Mouse (Mus musculus): ENCODE data around the gene Perp. TPM values are rescaled to one million over a fixed set of nuclear protein-coding genes. Genes with fewer than 3 reads are reported as not detected.
A peak's percentile ranks its signal among the peaks of the same experiment; 100 is the strongest.

Gene Perp
- 1 to 10 TPM; 1.0 to 1.2 TPM for total RNA-seq (2021)
- long read RNA-seq, experiment 1, partial matches to known transcripts = 0 of 1 reads
- long read RNA-seq, experiment 1, other reads (novel, unspliced or antisense) = 0 of 1 reads
- long read RNA-seq, experiment 2, partial matches to known transcripts = 0 of 1 reads
- long read RNA-seq, experiment 2, other reads (novel, unspliced or antisense) = 0 of 1 reads

DNA sequence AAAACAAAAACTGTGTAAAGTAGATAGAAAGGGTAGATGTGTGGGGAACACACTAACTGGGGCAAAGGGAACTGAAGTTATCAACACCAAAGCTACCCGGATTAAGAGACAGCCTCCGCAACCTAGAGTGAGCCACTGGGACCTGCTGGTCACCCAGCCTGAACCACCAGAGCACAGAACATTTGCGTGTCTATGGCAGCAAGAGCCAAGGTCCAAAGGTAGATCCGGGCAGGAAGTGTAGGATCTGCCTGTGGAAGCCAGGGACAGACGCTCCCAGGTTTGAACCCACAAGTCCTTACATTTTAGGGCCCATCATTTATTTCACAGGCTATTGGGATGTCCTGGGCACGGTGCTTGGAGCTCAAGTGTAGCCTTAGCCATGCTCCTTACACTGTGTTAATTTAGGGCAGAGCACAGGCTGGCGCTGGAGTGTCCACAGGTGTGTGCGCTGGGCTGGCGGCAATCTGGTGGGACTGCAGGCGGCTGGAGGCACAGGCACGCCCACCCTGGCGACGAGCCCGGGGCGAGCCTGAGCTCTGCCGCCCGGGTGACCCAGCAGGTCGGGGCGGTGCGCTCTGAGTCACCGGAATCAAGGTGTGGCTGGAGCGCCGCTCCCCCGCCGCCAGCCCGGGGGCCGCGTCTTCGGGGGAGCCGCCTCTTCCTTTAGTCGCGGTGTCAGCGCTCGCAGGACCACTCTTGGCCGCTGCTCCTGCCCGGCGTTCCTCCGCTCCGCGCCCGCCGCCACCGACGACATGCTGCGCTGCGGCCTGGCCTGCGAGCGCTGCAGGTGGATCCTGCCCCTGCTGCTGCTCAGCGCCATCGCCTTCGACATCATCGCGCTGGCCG lies at the start of gene Perp:
TSS of gene Perp (plus strand) at position 580 of the 846 bp plus-strand sequence.
- peak; percentile 25 for DNase-seq

DNA sequence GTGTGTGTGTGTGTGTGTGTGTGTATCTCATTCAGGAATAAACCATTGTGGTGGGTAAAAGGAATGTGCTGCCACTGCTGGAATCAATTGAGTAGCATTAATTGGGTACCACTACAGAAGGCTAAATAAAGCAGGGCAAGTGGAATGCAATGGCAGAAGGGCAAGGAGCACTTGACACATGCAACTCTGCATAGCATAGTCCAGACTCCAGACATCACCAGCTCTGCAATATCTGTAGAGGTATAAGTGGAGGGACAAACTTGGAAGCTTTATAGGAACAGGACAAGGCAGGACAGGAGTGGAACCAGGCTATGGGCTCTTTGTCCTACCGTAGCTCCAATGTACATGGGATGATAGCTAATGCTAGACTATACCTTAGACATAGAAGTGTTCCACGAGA lies 33.1 kb upstream of the Perp start:
- DNase-seq = no peak

DNA sequence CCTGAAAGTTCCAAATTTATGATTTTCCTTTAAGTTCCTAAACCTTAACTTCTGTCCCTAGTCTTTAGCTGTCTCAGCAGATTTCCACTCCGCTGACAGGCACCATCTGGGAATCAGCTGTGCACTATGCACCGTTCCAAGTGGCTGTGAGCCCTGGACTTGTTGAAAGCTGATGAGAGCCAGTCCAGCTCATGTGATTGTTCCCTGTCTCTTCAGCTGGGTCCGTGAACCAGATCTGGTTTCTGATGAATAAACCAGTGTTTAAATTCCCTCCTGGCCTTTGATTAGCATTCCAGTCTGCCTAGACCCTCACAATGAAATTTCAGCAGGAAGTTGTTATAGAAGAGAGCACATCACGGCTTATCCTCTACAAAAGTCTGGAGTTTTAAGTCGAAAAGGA lies 28.3 kb upstream of the Perp start:
- DNase-seq = peak; percentile 55

DNA sequence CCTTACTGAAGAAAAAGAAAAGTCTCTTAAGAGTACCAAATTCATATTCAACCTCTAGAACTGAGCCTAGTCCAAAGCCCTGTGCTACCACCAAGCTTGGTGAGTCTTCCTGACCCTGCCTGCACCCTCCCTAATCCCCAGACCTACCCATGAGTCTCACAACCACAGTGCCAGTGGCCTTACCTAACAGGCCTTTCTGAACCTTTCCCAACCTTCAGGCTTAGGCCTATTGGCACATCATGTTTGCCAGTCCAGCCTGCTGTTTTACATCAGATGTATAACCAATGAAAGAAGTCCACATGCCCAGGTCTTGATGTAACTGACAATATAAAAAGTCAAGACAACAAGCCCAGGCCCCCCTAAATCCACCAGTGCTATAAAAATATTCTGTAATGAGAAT lies 19.7 kb upstream of the Perp start:
- DNase-seq = no peak

DNA sequence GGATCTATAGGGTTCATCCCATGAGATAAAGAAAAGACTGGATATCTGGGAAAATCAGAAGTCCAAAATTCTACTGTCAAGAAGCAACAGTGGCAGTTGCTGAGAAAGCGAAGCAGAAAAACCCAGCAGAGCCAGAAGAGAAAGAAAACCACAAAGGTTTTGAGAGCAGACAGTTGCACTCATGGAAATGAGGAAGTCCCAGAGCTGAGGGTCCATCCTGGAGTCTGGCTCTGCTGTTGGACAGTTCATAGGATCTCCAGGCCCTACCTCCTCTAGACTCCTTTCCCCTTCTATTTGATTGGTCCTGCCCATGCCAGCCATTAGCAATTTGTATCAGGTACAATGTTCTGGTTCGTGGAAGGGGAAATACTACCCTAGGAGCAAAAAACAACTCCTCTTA lies 18.7 kb upstream of the Perp start:
- no peak for DNase-seq

DNA sequence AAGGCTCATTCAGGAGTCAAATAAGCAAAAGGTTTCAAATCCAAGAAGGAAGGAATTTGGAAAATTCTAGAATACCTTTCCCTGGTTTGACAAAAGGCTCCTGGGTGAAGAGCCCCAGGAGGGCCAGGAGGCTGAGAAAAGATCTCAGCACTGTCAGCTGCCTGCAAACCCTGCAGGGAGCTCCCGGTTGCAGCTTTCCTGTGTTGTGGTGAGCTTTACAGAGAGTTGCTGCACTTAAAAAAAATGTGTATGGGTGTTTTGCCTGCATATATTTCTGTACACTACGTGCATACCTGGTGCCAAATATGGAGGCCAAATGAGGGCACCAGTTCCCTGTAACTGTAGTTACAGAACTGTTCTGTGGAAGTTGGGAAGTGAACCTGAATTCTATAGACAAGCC lies 16.9 kb upstream of the Perp start:
- DNase-seq = no peak

DNA sequence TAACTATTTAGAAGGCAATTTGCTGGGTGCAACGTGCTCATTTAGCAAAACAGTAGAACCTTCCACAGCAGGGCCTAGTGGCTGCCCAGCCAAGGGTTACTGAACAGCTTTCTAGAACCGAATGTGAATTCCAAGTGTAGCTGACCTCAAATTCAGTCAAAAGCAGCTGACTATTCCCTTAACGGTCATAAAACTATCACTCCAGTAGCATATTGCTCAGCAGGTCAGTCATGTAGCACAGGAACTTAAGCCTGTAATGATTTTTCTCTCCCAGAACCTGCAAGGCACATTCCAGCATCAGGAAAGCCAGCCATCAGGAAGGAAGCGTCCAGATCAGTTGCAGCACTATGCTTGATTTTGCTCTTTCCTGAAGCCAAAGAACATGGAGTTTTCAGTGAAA lies 14.5 kb upstream of the Perp start:
- DNase-seq = no peak

DNA sequence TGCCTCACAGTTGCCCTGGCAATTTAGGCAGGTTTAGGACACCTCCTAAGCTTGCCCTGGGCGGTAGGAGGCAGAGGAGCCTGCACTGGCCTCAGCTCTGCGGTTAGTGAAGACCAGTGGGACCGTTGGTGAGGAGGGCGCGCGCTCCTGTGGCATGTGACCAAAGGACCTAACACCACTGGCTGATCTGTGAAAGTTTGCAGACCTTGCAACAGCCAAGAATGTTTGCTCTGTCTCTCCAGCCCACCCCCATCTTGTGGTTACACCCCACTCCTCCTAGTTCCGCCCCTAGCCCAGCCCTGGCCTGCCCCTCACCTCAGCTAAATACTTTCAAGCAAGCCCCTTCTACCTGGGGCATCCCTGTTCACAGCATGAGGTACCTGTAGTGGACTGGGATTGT lies 13.0 kb upstream of the Perp start:
- no peak for DNase-seq

DNA sequence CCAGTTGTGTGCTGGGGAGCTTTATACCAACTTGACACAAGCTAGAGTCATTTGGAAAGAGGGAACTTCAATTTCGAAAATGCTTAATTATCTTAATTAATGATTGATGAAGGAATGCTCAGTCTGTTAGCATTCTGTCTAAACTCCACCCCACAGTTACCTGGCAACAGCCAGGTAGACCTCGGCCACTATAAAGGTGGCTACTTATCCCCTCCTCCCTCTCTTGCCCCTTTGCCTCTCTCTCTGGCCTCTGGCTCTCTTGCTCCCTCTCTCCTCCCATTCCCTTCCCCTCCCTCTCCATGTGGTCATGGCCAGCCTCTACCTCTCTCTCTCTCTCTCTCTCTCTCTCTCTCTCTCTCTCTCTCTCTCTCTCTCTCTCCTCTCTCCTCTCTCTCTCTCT lies 10.4 kb upstream of the Perp start:
- DNase-seq = no peak

DNA sequence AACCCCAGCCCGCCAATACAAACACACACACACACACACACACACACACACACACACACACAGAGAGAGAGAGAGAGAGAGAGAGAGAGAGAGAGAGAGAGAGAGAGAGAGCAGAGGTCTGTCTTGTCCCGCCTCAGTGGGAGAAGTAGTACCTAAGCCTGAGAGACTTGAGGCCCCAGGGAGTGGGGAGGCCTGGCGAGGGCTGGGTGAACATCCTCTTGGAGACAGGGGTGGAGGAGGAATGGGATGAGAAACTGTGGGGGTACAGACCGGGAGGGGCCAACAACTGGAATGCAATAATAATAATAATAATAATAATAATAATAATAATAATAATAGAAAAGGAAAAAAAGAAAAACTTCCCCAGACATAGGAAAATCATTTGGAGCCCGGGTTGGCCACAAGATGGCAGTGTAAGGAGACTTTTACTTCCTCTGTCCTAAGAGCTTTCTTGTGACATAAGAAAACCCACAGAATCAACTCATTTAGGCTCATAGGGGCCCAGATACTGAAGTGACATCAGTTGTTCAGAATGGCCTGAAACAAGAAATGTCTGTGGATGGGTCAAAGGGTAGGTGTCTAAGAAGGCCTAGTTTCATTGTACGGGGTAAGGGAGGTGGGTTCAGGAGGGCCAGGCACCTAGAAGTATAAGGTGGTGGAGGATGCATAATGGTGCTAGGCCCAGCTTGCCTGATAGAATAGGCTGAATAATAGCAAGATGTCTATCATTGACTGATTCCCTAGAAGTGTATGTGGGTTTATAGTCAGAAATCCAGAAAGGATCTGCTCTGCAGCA lies 8.9 kb upstream of the Perp start:
- peak; percentile 25 for DNase-seq

DNA sequence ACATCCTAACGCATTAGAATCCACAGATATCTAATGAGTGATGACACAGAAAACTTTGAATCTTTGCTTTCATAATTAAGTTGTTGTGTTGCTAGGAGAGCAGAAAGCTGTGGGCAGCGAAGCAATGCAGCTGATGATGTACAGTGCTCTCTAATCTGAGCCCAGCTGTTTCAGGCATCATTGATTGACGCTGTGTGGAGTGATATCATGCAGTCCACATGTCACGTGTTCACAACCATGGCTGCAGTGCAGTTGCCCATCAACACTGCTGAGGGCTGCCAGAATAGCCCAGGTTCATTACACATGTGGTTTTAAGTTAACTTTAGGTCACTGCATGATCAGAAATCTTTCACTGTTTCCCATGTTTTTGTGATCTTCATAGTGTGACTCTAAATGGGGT lies 5.3 kb upstream of the Perp start:
- no peak for DNase-seq

DNA sequence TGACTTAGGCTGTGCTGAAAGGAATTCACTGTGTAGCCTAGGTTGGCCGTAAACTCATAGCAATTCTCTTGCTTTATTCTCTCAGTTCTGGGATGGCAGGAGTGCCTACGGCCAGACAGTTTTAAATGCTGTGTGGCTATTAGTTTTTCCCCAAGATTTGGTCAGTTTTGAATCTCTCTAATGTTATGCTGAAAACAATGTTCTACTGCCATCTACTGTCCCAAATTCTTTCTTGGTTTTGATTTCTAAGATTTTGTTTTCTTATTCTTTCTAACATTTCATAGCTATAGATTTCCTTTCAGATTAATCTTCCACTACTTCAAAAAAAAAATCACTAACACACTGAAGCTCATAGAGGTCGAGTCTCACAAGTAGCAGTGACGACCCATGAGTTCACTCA lies 4.1 kb upstream of the Perp start:
- DNase-seq = no peak

DNA sequence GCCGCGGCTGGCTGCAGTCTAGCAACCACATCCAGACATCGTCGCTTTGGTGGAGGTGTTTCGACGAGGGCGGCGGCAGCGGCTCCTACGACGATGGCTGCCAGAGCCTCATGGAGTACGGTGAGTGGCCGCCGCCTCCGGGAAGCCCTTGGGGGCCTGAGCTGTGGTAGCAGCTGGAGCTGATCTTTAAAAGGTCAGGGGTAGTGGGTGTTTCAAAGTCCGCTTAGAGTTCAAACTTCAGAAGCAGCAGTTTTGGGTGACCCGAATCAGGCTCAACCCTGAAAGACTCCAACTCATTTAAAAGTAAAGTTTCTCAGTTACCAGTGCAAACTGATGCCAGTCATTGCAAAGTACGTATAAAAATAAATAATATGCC lies 455 bp downstream of the Perp start:
- no peak for DNase-seq

DNA sequence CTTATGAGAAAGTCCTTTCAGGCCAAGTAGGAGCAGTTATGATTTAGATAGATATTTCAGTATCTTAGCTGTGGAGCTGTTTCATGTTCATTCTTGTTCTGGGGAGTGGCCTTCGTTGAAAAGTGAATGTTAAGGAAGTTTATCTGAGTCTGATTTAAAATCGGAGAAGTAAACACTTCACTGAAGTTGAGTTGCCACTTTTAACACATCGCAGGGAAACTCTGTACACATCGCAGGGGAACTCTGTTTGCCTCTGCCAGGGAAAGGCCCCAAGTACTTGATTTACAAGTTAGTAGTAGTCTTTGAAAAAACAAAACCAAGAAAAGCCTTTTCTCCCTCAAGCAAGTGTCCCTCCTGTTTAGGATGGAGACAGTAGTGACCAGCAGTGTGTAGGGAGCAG lies 891 bp downstream of the Perp start:
- no peak for DNase-seq

DNA sequence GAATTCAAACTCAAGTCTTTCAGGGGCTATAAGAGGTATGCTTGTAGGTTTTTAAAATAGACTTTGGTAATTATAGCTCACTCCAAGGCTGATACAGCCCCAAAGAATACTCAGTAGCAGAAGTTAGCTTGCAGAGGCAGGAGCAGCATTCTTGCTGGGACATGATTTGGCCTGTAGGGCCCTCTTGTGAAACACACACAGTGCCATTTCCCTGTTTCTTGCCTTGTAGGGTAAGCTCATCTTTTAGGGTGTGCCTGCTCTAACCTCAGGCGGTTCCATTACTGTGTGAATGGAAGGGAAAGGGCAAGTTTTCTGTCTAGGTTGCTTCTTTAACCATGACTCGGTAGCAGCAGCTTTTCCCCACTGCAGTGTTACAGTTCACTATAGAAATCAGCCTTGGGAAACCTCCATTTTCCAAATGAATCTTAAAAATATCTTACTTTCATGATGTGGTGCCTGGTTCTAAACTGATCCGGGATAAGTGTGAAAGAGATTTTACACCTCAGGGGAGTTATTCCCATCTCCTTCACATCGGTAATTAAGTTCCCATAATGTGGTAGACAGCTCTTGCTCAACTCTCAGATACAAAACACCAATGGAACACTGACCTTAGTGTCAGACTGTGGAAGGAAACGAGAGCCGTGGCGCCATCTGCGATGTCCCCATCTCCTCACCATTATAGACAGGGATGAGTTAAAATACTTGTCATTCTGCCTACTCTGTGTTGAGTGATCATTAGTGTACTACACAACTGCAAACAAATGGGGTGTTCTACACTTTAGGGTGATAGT lies 1.8 kb downstream of the Perp start:
- no peak for DNase-seq

DNA sequence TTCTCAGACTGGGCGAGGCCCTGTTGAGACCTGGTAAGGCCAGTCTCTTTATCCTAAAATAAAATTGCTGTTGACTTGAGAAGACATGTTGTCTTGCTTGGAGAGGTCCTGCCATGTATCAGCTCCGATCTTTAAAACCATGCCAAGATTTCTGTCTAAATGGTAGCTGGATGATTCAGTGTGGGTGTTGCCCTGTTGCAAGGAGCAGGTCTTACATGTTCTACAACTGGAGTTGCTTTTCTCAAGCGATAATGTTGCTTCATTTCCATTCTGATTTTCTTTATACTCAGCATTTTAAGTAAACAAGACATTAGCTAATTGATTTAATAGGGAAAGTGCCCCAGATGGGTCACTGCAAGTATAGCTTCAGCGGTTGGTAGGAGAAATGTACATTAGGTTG lies 5.4 kb downstream of the Perp start:
- DNase-seq = no peak

DNA sequence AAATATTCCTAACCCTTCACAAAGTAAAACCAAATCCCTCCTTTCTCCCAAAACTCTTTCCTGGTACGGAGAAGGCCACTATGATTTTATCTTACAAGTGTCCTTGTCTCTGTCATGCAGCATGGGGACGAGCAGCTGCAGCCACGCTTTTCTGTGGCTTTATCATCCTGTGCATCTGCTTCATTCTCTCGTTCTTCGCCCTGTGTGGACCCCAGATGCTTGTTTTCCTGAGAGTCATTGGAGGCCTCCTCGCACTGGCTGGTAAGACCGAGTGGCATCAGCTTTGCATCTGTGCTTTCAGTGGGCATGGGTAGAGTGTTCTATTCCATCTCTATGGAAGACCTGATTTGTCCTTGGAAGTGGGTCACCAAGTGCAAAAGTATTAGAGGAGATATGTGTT lies 8.6 kb downstream of the Perp start:
- no peak for DNase-seq

DNA sequence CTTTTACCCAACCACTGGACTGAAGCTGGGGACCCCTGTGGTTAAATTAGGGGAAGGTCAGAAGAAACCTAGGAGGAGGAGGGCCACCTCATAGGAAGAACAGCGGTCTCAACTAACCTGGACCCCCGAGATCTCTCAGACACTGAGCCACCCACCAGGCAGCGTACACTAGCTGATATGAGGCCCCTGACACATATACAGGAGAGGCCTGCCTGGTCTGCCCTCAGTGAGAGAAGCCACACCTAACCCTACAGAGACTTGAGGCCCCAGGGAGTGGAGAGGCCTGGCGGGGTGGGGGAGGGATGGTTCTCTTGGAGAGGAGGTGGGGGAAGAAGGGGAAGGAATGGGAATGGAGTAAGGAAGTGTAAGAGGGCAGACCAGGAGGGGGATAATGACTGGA lies 12.4 kb downstream of the Perp start:
- no peak for DNase-seq

DNA sequence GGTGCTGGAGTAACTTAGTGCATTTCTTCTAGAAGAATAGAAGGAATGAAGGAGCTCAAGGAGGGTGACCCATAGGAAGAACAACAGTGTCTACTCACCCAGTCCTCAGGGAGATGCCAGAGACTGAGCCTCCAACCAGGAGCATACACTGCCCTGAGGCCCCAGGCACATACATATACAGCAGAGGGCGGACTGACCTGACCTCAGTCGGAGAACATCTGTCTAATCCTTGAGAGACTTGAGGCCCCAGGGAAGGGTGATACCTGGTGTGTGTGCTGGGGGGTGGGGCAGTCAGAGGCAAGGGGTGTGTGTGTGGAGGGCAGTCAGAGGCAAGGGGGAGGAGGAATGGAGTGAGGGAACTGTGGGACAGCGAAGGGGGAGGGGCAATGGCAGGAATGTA lies 14.8 kb downstream of the Perp start:
- no peak for DNase-seq

DNA sequence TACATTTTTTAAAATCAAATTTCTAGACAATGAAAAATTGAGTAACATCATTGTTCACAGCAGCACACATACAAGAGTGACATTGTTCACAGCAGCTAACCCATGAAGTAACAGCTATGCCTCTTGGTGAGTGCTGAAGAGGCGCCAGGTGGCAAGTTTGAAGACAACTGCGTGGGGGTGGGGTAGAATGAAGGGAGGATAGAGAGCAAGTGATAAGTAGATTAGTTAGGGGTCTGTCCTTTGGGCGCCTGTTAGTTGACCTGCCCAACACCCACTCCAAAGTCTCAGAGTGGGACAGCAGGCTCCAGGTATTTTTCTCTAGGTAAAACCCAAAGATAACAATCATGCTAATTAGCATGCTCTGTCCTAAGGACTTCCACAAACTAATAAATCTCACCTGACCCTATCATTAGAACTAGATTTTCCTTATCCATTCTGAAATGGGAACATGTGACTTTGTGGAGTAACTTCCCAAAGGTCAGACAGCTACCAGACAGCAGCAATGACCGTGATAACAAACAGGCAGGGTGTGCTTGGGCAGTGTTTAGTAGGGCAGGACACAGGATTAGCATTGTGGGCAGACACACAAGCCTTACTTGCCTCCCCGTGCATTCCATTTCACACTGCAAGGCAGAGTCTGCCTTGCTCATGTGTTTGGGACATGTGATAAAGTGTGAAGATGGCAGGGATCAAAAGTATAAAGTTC lies 15.5 kb downstream of the Perp start:
- DNase-seq = no peak

DNA sequence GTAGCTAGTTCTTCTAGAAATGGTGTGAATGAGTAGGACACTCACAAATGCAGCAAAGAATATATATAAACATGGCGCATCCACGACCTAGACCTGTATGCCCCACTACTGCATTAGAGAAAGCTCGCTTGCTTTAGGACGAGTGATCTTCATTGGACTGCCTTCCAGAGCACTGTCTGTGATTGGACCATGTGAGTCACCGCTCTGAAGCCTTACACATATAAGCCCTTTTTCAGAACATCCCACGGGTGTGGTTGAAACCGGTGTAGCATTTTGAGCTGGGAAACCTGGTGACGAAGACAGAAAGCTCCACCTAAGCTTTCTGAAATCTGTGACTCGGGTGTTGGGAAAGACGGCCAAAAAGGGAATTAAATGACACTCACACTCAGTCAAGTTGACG lies 16.0 kb downstream of the Perp start:
- DNase-seq = no peak

DNA sequence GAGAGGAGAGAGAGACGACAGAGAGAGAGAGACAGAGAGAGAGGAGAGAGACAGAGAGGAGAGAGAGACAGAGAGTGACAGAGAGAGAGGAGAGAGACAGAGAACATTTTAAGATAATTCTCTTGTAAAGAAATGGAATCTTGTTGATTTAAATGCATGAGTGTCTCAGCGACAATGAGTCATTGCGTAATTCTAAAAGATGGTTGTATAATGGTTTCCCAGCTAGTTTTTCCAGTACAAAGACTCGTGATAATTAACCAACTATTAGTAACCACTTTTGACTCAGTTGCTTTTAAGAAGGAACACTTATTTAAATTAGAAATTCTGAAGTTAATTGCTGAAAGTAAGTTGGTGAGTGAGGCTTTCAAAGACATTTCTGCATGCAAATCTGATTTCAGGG lies 16.6 kb downstream of the Perp start:
- DNase-seq = no peak

Data from gastrocnemius, postnatal 10 days (tissue).